Mouse (Mus musculus) lung, postnatal 0 days (tissue): ENCODE measurements around the gene Clasrp. TPM values are rescaled to one million over a fixed set of nuclear protein-coding genes. Genes with fewer than 3 reads are reported as not detected.

Source experiments
- ATAC-seq: fragments of 200-750 bp; cut with Nextera tagmentation; 2 replicates; pipeline ENCODE4 v1.8.0; 2017; ENCODE audit warnings: moderate library complexity
- DNase-seq: peaks from one replicate; pipeline ENCODE4 v3.0.0-alpha.2; 2016; ENCODE audit warnings: low spot score
- H3K27ac ChIP-seq: fragments of 300-500 bp; sonication (generic); 2 replicates; pipeline ENCODE4 v1.5.1; 2014; ENCODE audit warnings: antibody characterized with exemption, mild to moderate bottlenecking, low read length, mixed read lengths
- H3K27me3 ChIP-seq: fragments of 300-500 bp; sonication (generic); replicated peaks from 2 replicates; pipeline ENCODE4 v1.6.1; 2014; ENCODE audit warnings: low read length, mixed read lengths; ENCODE audit not compliant: insufficient read depth
- H3K36me3 ChIP-seq: fragments of 300-500 bp; sonication (generic); 2 replicates; pipeline ENCODE4 v1.6.1; 2014; ENCODE audit warnings: low read length, mixed read lengths; ENCODE audit not compliant: insufficient read depth
- H3K4me1 ChIP-seq: fragments of 300-500 bp; sonication (generic); 2 replicates; pipeline ENCODE4 v1.6.1; 2014; ENCODE audit warnings: antibody characterized with exemption, low read depth, low read length, mixed read lengths; ENCODE audit not compliant: insufficient read depth
- H3K4me2 ChIP-seq: fragments of 300-500 bp; sonication (generic); replicated peaks from 2 replicates; pipeline ENCODE4 v1.6.1; 2014; ENCODE audit warnings: low read depth, mild to moderate bottlenecking, low read length, moderate library complexity, mixed read lengths
- H3K4me3 ChIP-seq: fragments of 300-500 bp; sonication (generic); 2 replicates; pipeline ENCODE4 v1.5.1; 2014; ENCODE audit warnings: low read depth, low read length
- H3K9ac ChIP-seq: fragments of 300-500 bp; sonication (generic); replicated peaks from 2 replicates; pipeline ENCODE4 v1.6.1; 2014; ENCODE audit warnings: low read depth, mild to moderate bottlenecking
- H3K9me3 ChIP-seq: fragments of 300-500 bp; sonication (generic); 2 replicates; pipeline ENCODE4 v1.6.1; 2016; ENCODE audit warnings: low read length, mixed read lengths
- CTCF ChIP-seq: IDR thresholded peaks from 2 replicates; pipeline ENCODE4 v1.5.1; 2016; ENCODE audit warnings: antibody characterized with exemption, mild to moderate bottlenecking
- EP300 ChIP-seq: IDR thresholded peaks from 2 replicates; pipeline ENCODE4 v1.6.1; 2016; ENCODE audit warnings: antibody characterized with exemption, mild to moderate bottlenecking, control low read depth
- WGBS: fragments of 180-500 bp; shearing (Covaris S2); extraction: QIAGEN DNeasy Blood & Tissue Kit; methylation state at CpG from one replicate; pipeline ENCODE4 v1.1.7; 2014; 5-methylcytosine and 5-hydroxymethylcytosine counted together
- polyA plus RNA-seq: library from polyadenylated mRNA; unstranded; fragments of >200 nt; fragmentation: Nextera tagmentation; extraction: Ambion mirVana; gene quantifications from 2 replicates; pipeline ENCODE4 v1.2.1, GENCODE M21; 2015

The Clasrp gene
- polyA plus RNA-seq, 1 experiment from 2014 or later: 22.6 TPM

- Histone ChIP-seq H3K27ac (peak overlapping the region; percentile 54), H3K27me3 (no peaks in the 10 kb centered on the region), H3K9ac (no peak overlapping the region), H3K4me3 (no peak overlapping the region), H3K36me3 (no peaks in the 10 kb centered on the region), H3K9me3 (no peaks in the 10 kb centered on the region), H3K4me1 (peaks cover 16% of the 10 kb centered on the region), H3K4me2 (no peak overlapping the region)
- peak; percentile 40 for DNase-seq
- 72% methylated on average over 2 of the region's 2 CpGs for WGBS
- no peak for TF ChIP-seq EP300
- no peak for TF ChIP-seq CTCF
- ATAC-seq: peak; percentile 46
Observed at GRCm38 (mm10) chr7:19547344-19547969, 56.8 kb downstream of the Clasrp start.

GRCm38 (mm10) chr7:19546007-19546406 is 58.3 kb downstream of the Clasrp start:
- no peak overlapping the region for H3K4me3 ChIP-seq
- no peaks in the 10 kb centered on the region for H3K9me3 ChIP-seq
- H3K4me1 ChIP-seq: peaks cover 21% of the 10 kb centered on the region
- 0 out of 2 replicates have a peak overlapping the region, but pooled peaks have one; percentile 33 for H3K27ac ChIP-seq
- no peaks in the 10 kb centered on the region for H3K36me3 ChIP-seq
- DNase-seq (peak; percentile 75), ATAC-seq (peak; percentile 65)
- 9% methylated on average over 3 of the region's 3 CpGs for WGBS
- TF ChIP-seq EP300: peak; percentile 32; the same call in 1 of the 2 replicates
- no peak for TF ChIP-seq CTCF
- no peaks in the 10 kb centered on the region for H3K27me3 ChIP-seq
- H3K4me2 ChIP-seq: no peak overlapping the region
- no peak overlapping the region for H3K9ac ChIP-seq

- no peak for ATAC-seq
- H3K27ac ChIP-seq: no peak overlapping the region
- no peak overlapping the region for H3K4me2 ChIP-seq
- H3K4me3 ChIP-seq: no peak overlapping the region
- 32% methylated on average over 6 of the region's 6 CpGs for WGBS
- no peak overlapping the region for H3K9ac ChIP-seq
- TF ChIP-seq CTCF (peak; percentile 67), EP300 (no peak)
- H3K36me3 ChIP-seq: no peaks in the 10 kb centered on the region
- H3K4me1 ChIP-seq: peaks cover 21% of the 10 kb centered on the region
- no peaks in the 10 kb centered on the region for H3K27me3 ChIP-seq
- peak; percentile 38 for DNase-seq
- no peaks in the 10 kb centered on the region for H3K9me3 ChIP-seq
Observed at GRCm38 (mm10) chr7:19543584-19543983, 60.7 kb downstream of the Clasrp start.

GRCm38 (mm10) chr7:19542155-19542691 is 62.1 kb downstream of the Clasrp start:
- ATAC-seq (no peak; the same call in 1 of the 2 replicates), DNase-seq (no peak)

GRCm38 (mm10) chr7:19541681-19542154 is 62.6 kb downstream of the Clasrp start:
- H3K27ac ChIP-seq: no peak overlapping the region
- DNase-seq (no peak), ATAC-seq (no peak)
- 68% methylated on average over 7 of the region's 7 CpGs for WGBS
- H3K4me2 ChIP-seq: no peak overlapping the region
- H3K9ac ChIP-seq: no peak overlapping the region
- TF ChIP-seq EP300: no peak
- no peak for TF ChIP-seq CTCF
- H3K9me3 ChIP-seq: no peaks in the 10 kb centered on the region
- no peak overlapping the region for H3K4me3 ChIP-seq
- H3K36me3 ChIP-seq: no peaks in the 10 kb centered on the region
- peaks cover 13% of the 10 kb centered on the region for H3K4me1 ChIP-seq
- no peaks in the 10 kb centered on the region for H3K27me3 ChIP-seq

More at GRCm38 (mm10) chr7:19542155-19542691, 62.1 kb downstream of the Clasrp start:
- H3K9me3 ChIP-seq: no peaks in the 10 kb centered on the region
- peaks cover 15% of the 10 kb centered on the region for H3K4me1 ChIP-seq
- no peak overlapping the region for H3K4me3 ChIP-seq
- H3K27ac ChIP-seq: no peak overlapping the region
- TF ChIP-seq CTCF (no peak), EP300 (no peak)
- 57% methylated on average over 8 of the region's 8 CpGs for WGBS
- H3K9ac ChIP-seq: no peak overlapping the region
- H3K4me2 ChIP-seq: no peak overlapping the region
- no peaks in the 10 kb centered on the region for H3K27me3 ChIP-seq
- no peaks in the 10 kb centered on the region for H3K36me3 ChIP-seq

GRCm38 (mm10) chr7:19540771-19541566 is 63.3 kb downstream of the Clasrp start:
- 62% methylated on average over 2 of the region's 2 CpGs for WGBS
- Histone ChIP-seq H3K9ac (no peak overlapping the region), H3K4me2 (no peak overlapping the region), H3K4me1 (peaks cover 7% of the 10 kb centered on the region; the same call in 1 of the 2 replicates), H3K36me3 (no peaks in the 10 kb centered on the region), H3K4me3 (no peak overlapping the region), H3K27ac (no peak overlapping the region), H3K27me3 (no peaks in the 10 kb centered on the region), H3K9me3 (no peaks in the 10 kb centered on the region)
- DNase-seq (peak; percentile 43), ATAC-seq (peak; percentile 46; the same call in 1 of the 2 replicates)
- no peak for TF ChIP-seq CTCF
